Mouse (Mus musculus): ENCODE data around the gene Pdzd9.

GRCm38 (mm10) chr7:120703888-120704287, 33.7 kb upstream of the Pdzd9 start:
- TF ChIP-seq CTCF (IDR thresholded peaks at IDR 0.05; ENCODE audit: low read depth): no peak
- TF ChIP-seq EP300 (IDR thresholded peaks at IDR 0.05; ENCODE audit: low read depth): 0 out of 2 replicates have a peak, but pooled peaks have one; percentile 7

All from liver, postnatal 0 days (tissue).